Mouse (Mus musculus) intestine, embryonic 16.5 days (tissue): Measurements from ENCODE around the gene Crtap. TPM values are rescaled to one million over a fixed set of nuclear protein-coding genes. Genes with fewer than 3 reads are reported as not detected.

ENCODE experiments used
- ATAC-seq: fragments of 200-750 bp; cut with Nextera tagmentation; 2 replicates; pipeline ENCODE4 v1.8.0; 2017; ENCODE audit warnings: moderate TSS enrichment, moderate library complexity
- H3K27ac ChIP-seq: fragments of 300-500 bp; sonication (generic); 2 replicates; pipeline ENCODE4 v1.5.1; 2014; ENCODE audit warnings: mild to moderate bottlenecking, low read length
- H3K27me3 ChIP-seq: fragments of 300-500 bp; sonication (generic); replicated peaks from 2 replicates; pipeline ENCODE4 v1.6.1; 2014; ENCODE audit warnings: low read length, control low read depth, mixed read lengths; ENCODE audit not compliant: control insufficient read depth, insufficient read depth
- H3K36me3 ChIP-seq: fragments of 300-500 bp; sonication (generic); 2 replicates; pipeline ENCODE4 v1.6.1; 2014; ENCODE audit warnings: low read length, control low read depth; ENCODE audit not compliant: control insufficient read depth, insufficient read depth
- H3K4me1 ChIP-seq: fragments of 300-500 bp; sonication (generic); 2 replicates; pipeline ENCODE4 v1.6.1; 2014; ENCODE audit warnings: low read length, control low read depth, mixed read lengths; ENCODE audit not compliant: control insufficient read depth, insufficient read depth
- H3K4me2 ChIP-seq: fragments of 300-500 bp; sonication (generic); 2 replicates; pipeline ENCODE4 v1.6.1; 2014; ENCODE audit warnings: low read depth, low read length, control low read depth
- H3K4me3 ChIP-seq: fragments of 300-500 bp; sonication (generic); 2 replicates; pipeline ENCODE4 v1.5.1; 2014; ENCODE audit warnings: mild to moderate bottlenecking, low read length
- H3K9ac ChIP-seq: fragments of 300-500 bp; sonication (generic); 2 replicates; pipeline ENCODE4 v1.6.1; 2014; ENCODE audit warnings: low read depth, low read length
- H3K9me3 ChIP-seq: fragments of 300-500 bp; sonication (generic); 2 replicates; pipeline ENCODE4 v1.6.1; 2016; ENCODE audit warnings: low read length, control low read depth; ENCODE audit not compliant: control insufficient read depth
- WGBS: fragments of 180-500 bp; shearing (Covaris S2); extraction: QIAGEN DNeasy Blood & Tissue Kit; methylation state at CpG from one replicate; pipeline ENCODE4 v1.1.7; 2014; 5-methylcytosine and 5-hydroxymethylcytosine counted together
- polyA plus RNA-seq: library from polyadenylated mRNA; unstranded; fragments of >200 nt; fragmentation: Nextera tagmentation; extraction: Ambion mirVana; gene quantifications from 2 replicates; pipeline ENCODE4 v1.2.1, GENCODE M21; 2015

The Crtap gene
- polyA plus RNA-seq, 1 experiment from 2014 or later = 98.2 TPM

DNA sequence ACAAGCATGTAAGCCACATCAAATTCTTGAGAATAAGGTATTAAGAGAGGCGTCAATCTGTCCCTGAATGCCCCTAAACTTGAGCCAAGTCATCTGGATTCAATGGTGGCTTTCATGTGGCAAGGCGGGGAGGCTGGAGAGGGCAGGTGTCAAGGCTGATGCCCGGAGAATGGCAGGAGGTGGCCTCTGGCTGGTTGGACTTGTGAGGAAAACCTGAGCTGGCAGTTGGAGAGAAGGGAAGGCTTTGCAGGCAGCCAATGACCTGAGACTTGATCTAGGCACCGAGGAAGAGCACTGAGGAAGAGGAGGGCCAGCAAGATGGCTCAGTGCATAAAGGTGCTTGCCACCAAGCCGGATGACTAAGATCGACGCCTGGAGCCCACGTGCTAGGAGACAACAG lies 2.2 kb downstream of the Crtap start:
- no peaks in the 10 kb centered on the region for H3K27me3 ChIP-seq
- ATAC-seq = no peak
- WGBS = 88% methylated on average over 8 of the region's 8 CpGs
- no peaks in the 10 kb centered on the region for H3K9me3 ChIP-seq
- H3K4me3 ChIP-seq = no peak overlapping the region
- H3K36me3 ChIP-seq = peaks cover 5% of the 10 kb centered on the region
- H3K4me2 ChIP-seq = no peak overlapping the region
- peak overlapping the region; percentile 69; the same call in 1 of the 2 replicates for H3K27ac ChIP-seq
- peak overlapping the region; percentile 40 for H3K9ac ChIP-seq
- peaks cover 20% of the 10 kb centered on the region for H3K4me1 ChIP-seq

DNA sequence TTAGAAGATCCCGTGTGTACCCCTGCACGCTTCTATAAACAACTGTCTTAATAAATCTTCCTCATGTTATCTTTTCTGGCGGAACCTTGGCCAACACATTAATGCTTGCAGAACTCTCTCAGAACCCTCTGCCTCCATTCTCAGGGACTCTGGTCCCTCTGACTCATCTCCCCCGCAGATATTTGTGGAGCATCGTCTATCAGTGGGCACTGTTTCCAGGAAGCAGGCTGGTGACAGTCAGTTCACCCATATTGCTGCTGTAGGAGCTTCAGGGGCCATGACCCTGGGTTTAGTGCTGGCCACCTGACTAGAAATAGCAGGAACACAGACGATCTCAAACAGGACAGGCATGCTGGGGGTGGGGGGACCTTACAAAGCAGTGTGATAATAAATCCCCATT lies 3.4 kb downstream of the Crtap start:
- 39% methylated on average over 6 of the region's 6 CpGs for WGBS
- H3K36me3 ChIP-seq = peaks cover 5% of the 10 kb centered on the region
- H3K27me3 ChIP-seq = no peaks in the 10 kb centered on the region

DNA sequence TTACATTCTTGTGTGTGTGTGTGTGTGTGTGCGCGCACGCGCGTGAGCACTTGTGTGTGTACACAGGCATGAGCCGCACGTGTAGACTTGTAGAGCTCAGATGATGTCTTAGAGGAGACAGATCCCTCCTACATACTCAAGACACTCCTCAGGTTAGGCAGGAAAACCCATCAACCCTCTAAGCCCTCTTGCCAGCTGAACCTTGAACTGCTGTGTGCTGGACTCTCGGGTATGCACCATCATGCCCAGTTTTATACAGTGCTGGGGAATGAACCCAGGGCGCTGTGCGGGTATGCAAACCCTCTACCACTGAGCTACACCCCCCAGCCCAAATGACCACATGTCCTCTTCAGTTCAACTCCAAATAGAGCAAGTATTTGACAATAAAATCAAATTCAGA lies 5.3 kb downstream of the Crtap start:
- H3K27me3 ChIP-seq = no peaks in the 10 kb centered on the region
- ATAC-seq = no peak
- H3K36me3 ChIP-seq = peaks cover 11% of the 10 kb centered on the region
- H3K4me1 ChIP-seq = peaks cover 21% of the 10 kb centered on the region; the same call in 1 of the 2 replicates
- H3K9me3 ChIP-seq = no peaks in the 10 kb centered on the region
- WGBS = 94% methylated on average over 10 of the region's 10 CpGs
- H3K4me3 ChIP-seq = no peak overlapping the region
- H3K9ac ChIP-seq = no peak overlapping the region
- no peak overlapping the region for H3K27ac ChIP-seq
- no peak overlapping the region for H3K4me2 ChIP-seq

More for the DNA sequence above, 3.4 kb downstream of the Crtap start:
- no peak for ATAC-seq
- H3K4me1 ChIP-seq = peaks cover 20% of the 10 kb centered on the region
- H3K9ac ChIP-seq = no peak overlapping the region
- no peak overlapping the region for H3K4me2 ChIP-seq
- no peak overlapping the region for H3K27ac ChIP-seq
- no peak overlapping the region for H3K4me3 ChIP-seq
- no peaks in the 10 kb centered on the region for H3K9me3 ChIP-seq

DNA sequence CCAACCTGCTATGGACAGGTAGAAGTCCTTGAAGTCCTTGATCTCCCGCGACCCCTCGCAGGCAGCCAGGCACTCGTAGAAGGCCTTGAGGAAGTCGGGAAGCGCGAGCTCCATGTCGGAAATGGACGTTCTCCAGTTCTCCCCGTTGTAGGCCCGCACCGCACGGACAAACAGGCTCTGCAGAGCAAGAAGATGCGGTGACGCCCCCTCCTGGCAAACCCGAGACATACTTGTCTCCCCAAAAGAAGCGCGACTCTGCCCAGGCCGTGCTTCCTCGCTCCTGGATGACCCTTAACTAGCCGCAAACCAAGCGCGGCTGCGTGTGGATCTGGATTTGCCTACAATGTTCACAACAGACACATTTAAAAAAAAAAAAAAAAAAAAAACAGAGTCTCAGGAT lies 5.8 kb downstream of the Crtap start:
- no peaks in the 10 kb centered on the region for H3K27me3 ChIP-seq
- H3K27ac ChIP-seq = peak overlapping the region; percentile 88; the same call in 1 of the 2 replicates

DNA sequence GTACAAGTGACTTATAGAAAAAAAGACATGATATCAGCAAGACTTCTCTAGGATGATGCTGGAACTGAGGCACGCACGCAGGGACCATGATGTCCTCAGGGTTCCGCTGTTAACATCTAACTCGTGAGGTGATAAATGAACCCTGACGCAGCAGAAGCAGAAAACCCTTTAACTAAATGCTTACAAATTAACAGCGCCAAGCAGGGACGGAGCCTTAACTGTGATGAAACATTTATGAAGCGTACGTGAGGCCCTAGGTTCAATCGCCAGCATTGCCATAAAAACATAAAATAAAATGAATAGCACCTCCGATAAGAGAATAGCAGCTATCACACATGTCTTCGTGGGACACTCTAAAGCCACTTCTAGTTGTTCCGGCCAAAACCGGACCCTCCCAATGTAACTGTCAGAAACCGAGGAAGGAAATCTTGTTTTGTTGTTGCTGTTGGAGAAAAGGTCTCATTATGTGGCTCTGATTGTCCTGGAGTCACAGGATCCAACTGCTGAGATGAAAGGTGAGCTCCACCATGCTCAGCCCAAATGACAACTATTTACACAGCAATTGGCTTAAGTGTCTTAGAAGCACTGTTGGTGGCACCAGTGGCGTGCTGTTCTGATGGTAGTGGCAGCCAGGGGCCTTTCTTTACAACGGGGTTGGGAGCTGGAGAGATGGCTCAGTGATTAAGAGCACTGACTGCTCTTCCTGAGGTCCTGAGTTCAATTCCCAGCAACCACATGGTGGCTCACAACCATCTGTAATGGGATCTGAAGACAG lies 7.4 kb downstream of the Crtap start:
- no peaks in the 10 kb centered on the region for H3K27me3 ChIP-seq
- H3K36me3 ChIP-seq = peaks cover 11% of the 10 kb centered on the region
- H3K4me3 ChIP-seq = no peak overlapping the region
- ATAC-seq = peak; percentile 77
- WGBS = 63% methylated on average over 17 of the region's 17 CpGs
- no peak overlapping the region for H3K9ac ChIP-seq
- H3K4me1 ChIP-seq = peaks cover 19% of the 10 kb centered on the region
- no peak overlapping the region for H3K4me2 ChIP-seq
- H3K27ac ChIP-seq = peak overlapping the region; percentile 88
- H3K9me3 ChIP-seq = no peaks in the 10 kb centered on the region

More for the DNA sequence above, 5.8 kb downstream of the Crtap start:
- H3K36me3 ChIP-seq = peaks cover 11% of the 10 kb centered on the region
- H3K9me3 ChIP-seq = no peaks in the 10 kb centered on the region
- 90% methylated on average over 24 of the region's 24 CpGs for WGBS
- no peak overlapping the region for H3K4me2 ChIP-seq
- ATAC-seq = no peak
- H3K4me1 ChIP-seq = peaks cover 22% of the 10 kb centered on the region
- H3K9ac ChIP-seq = no peak overlapping the region
- H3K4me3 ChIP-seq = no peak overlapping the region

DNA sequence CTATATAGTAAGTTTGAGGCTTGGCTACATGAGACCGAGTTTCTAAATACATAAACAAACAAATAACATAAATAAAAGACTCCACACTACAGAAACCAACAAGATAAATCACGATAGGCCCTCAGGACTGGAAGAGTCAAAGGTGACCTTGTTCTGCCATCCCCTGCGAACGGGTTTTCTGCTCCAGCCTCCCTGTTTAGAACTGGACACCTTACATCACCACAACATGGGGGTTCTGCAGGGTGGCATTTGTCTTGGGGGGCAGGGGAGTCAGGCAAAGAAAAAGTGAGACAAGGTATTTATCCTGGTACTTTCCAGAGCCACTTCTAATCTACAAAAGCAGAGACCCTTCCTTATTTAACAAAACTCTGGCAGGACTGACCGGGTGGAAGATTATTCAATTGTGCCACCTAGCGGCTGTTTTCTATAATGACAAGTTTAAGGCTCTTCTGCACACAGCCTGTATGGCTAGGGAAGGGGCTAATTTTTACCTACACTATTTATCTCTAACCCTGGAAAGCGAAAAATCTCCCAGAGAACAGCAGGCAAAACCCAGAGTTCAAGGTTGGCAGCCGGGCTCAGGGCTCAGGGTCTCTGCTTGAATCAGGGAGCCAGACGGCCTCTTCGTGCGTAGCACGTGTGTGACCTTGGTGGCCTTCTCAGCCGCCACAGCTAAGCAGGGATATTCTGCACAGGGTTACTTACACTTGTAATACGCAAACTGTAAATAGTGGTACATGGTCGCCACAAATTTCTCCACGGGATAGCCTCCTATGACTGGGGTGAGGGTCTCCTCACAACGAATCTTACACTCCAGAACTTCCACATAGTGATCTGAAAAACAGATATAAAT lies 9.4 kb downstream of the Crtap start:
- H3K9me3 ChIP-seq = no peaks in the 10 kb centered on the region
- ATAC-seq = no peak
- no peak overlapping the region for H3K4me2 ChIP-seq
- WGBS = 67% methylated on average over 17 of the region's 17 CpGs
- no peak overlapping the region for H3K9ac ChIP-seq
- no peaks in the 10 kb centered on the region for H3K27me3 ChIP-seq
- H3K27ac ChIP-seq = no peak overlapping the region
- peaks cover 17% of the 10 kb centered on the region for H3K36me3 ChIP-seq
- H3K4me1 ChIP-seq = peaks cover 9% of the 10 kb centered on the region
- no peak overlapping the region for H3K4me3 ChIP-seq

DNA sequence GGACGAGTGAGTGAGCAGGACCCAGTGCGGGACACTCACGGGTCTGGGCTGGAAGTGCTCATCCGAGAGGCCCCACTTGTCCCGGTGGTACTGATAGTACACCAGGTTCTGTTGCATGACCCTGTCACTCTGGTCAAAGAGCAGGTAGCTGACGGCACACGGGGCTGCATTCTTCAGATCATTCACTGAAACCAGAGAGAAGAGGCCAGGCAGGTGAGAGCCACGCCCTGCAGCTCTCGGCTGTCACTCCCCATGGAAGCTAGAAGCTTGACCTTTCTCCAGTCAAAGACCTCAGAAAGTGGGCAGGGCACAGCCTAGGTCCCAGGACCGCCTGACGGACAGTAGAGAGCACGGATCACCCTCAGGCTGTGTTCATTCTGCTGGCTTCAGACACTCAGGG lies 10.6 kb downstream of the Crtap start:
- Histone ChIP-seq H3K4me3 (no peak overlapping the region), H3K4me2 (0 out of 2 replicates have a peak overlapping the region, but pooled peaks have one; percentile 6), H3K9ac (peak overlapping the region; percentile 57), H3K27me3 (no peaks in the 10 kb centered on the region), H3K4me1 (peaks cover 9% of the 10 kb centered on the region), H3K36me3 (peaks cover 17% of the 10 kb centered on the region), H3K27ac (peak overlapping the region; percentile 80), H3K9me3 (no peaks in the 10 kb centered on the region)
- WGBS = 62% methylated on average over 12 of the region's 12 CpGs
- ATAC-seq = peak; percentile 72

DNA sequence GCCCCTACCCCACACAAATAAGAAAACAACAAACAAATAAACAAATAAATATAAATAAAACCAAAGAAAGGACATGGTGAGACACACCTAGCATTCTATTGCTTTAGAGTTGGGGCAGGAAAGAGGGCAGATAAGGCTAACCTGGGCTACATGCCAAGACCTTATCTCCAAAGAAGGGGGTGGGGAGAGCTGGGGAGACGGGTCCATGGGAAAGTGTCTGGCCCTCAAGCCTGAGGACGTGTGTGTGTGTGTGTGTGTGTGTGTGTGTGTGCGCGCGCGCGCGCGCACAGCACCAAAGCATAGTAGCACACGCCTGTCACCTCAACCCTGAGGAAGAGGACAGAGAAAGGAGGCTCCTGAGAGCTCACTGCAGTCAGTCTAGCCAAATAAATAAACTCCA lies 13.3 kb downstream of the Crtap start:
- Histone ChIP-seq H3K36me3 (peaks cover 12% of the 10 kb centered on the region; the same call in 1 of the 2 replicates), H3K4me1 (peaks cover 9% of the 10 kb centered on the region), H3K27ac (no peak overlapping the region), H3K4me3 (no peak overlapping the region), H3K27me3 (no peaks in the 10 kb centered on the region), H3K4me2 (no peak overlapping the region), H3K9me3 (no peaks in the 10 kb centered on the region), H3K9ac (no peak overlapping the region)
- no peak for ATAC-seq
- WGBS = 91% methylated on average over 10 of the region's 10 CpGs

DNA sequence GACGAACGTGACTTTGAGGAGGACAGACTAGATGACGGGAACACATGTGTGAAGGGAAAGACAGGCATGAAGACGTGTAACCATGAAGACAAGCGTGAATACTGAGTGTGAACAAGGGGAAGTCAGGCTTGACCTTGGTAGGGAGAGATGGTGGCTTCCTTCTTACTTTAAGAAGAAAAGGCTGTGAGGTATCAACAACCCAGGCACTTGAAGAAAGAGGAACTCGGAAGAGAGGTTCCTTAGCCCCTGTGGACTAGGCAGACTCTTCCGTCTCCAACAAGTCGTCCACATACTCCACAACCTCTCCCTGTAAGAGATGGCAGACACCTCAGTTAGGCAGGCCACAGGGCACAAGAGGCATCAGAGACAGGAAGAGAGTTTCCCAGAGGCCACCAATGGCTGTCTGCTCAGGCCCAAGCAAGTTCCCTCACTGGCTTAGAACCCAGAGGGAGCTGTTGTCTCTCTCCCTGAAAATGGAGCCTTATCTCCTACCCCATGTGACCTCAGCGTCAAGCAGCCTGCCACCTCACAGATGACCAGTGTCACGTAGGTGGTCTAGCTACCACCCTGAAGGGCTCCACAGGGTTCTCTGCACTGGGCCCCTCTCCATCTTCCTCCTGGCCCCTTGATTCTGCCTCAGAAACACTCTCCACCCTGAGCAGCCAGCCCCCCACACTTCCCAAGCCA lies 15.1 kb downstream of the Crtap start:
- 90% methylated on average over 10 of the region's 10 CpGs for WGBS
- Histone ChIP-seq H3K4me1 (peaks cover 9% of the 10 kb centered on the region), H3K27ac (no peak overlapping the region), H3K27me3 (no peaks in the 10 kb centered on the region), H3K9me3 (no peaks in the 10 kb centered on the region), H3K4me3 (no peak overlapping the region), H3K4me2 (no peak overlapping the region), H3K36me3 (peaks cover 6% of the 10 kb centered on the region; the same call in 1 of the 2 replicates), H3K9ac (no peak overlapping the region)
- no peak for ATAC-seq
